Mouse (Mus musculus) CH12.LX (cell line): ENCODE data around the gene Olfr91. TPM values are rescaled to one million over a fixed set of nuclear protein-coding genes. Genes with fewer than 3 reads are reported as not detected.

ENCODE experiments used
- DNase-seq: peaks from one replicate; pipeline ENCODE4 v3.0.0-alpha.2; 2013; ENCODE audit errors: extremely low read depth
- H3K27ac ChIP-seq: 2 replicates; pipeline ENCODE4 v1.5.1; 2012; ENCODE audit warnings: low read depth, mild to moderate bottlenecking, control low read depth, moderate library complexity; ENCODE audit not compliant: insufficient read depth
- H3K27me3 ChIP-seq: replicated peaks from 2 replicates; pipeline ENCODE3; 2012; ENCODE audit warnings: inconsistent platforms
- H3K36me3 ChIP-seq, 2 experiments: replicated peaks in 1 of 2; 2 replicates each; pipeline versions ENCODE3 to v1.6.1; 2012; ENCODE audit warnings: inconsistent platforms in 1 of 2, low read length in 1 of 2, mild to moderate bottlenecking in 1 of 2, mixed read lengths in 1 of 2, moderate library complexity in 1 of 2; ENCODE audit not compliant: control insufficient read depth in 1 of 2, insufficient read depth in 1 of 2
- H3K4me1 ChIP-seq, 2 experiments: 2 replicates each; pipeline ENCODE4 v1.6.1; 2012; ENCODE audit warnings: inconsistent platforms in 1 of 2, moderate library complexity in 1 of 2; ENCODE audit not compliant: insufficient read depth in 2 of 2, control insufficient read depth in 1 of 2
- H3K4me2 ChIP-seq: 2 replicates; pipeline ENCODE4 v1.6.1; 2012; ENCODE audit warnings: low read depth, mild to moderate bottlenecking, control low read depth; ENCODE audit not compliant: poor library complexity, insufficient read depth, severe bottlenecking
- H3K4me3 ChIP-seq, 3 experiments: fragments of 150-350 bp in 1 of 3; sonication (generic) in 1 of 3; replicated peaks in 1 of 3; 2 replicates each; pipeline versions ENCODE3 to v1.5.1; 2011 to 2012; ENCODE audit warnings: low read depth in 2 of 3, low read length in 2 of 3, mild to moderate bottlenecking in 2 of 3, moderate library complexity in 2 of 3, control low read depth in 1 of 3, improper control_type of control experiment in 1 of 3, inconsistent platforms in 1 of 3, mixed read lengths in 1 of 3; ENCODE audit not compliant: poor library complexity in 1 of 3
- H3K79me2 ChIP-seq: replicated peaks from 2 replicates; pipeline ENCODE4 v1.6.1; 2012; ENCODE audit warnings: mild to moderate bottlenecking, moderate library complexity; ENCODE audit not compliant: control insufficient read depth, poor library complexity, insufficient read depth, severe bottlenecking; ENCODE audit errors: extremely low read depth
- H3K9ac ChIP-seq: 2 replicates; pipeline ENCODE4 v1.6.1; 2012; ENCODE audit warnings: low read depth, mild to moderate bottlenecking, control low read depth, moderate library complexity; ENCODE audit not compliant: insufficient read depth
- H3K9me3 ChIP-seq: replicated peaks from 2 replicates; pipeline ENCODE3; 2012; ENCODE audit warnings: low read length, inconsistent platforms, mixed read lengths
- CHD1 ChIP-seq: IDR thresholded peaks from 2 replicates; pipeline ENCODE4 v1.6.1; 2012; ENCODE audit warnings: low read depth, low read length, improper control_type of control experiment, inconsistent platforms
- CHD2 ChIP-seq: IDR thresholded peaks from 2 replicates; pipeline ENCODE4 v1.6.1; 2011; ENCODE audit warnings: low read length, improper control_type of control experiment
- CTCF ChIP-seq, 2 experiments: IDR thresholded peaks in 1 of 2; conservative IDR thresholded peaks in 1 of 2; 2 replicates each; pipeline ENCODE4 v1.5.1; 2011 to 2012; ENCODE audit warnings: low read depth in 2 of 2, low read length in 2 of 2, improper control_type of control experiment in 1 of 2, inconsistent platforms in 1 of 2, mild to moderate bottlenecking in 1 of 2, moderate library complexity in 1 of 2
- HCFC1 ChIP-seq: IDR thresholded peaks from 2 replicates; pipeline ENCODE4 v1.6.1; 2012; ENCODE audit warnings: low read depth, mild to moderate bottlenecking, inconsistent platforms, low read length, improper control_type of control experiment
- IRF4 ChIP-seq: IDR thresholded peaks from 2 replicates; pipeline ENCODE4 v1.6.1; 2014; ENCODE audit warnings: low read depth, mild to moderate bottlenecking, inconsistent platforms, low read length, improper control_type of control experiment
- MAFK ChIP-seq: IDR thresholded peaks from 2 replicates; pipeline ENCODE4 v1.6.1; 2011; ENCODE audit warnings: low read length, improper control_type of control experiment; ENCODE audit not compliant: insufficient replicate concordance
- MAX ChIP-seq: IDR thresholded peaks from 2 replicates; pipeline ENCODE4 v1.6.1; 2011; ENCODE audit warnings: low read length, improper control_type of control experiment
- MAZ ChIP-seq: IDR thresholded peaks from 2 replicates; pipeline ENCODE4 v1.6.1; 2012; ENCODE audit warnings: low read depth, mild to moderate bottlenecking, inconsistent platforms, low read length, improper control_type of control experiment, moderate library complexity
- MXI1 ChIP-seq: IDR thresholded peaks from 2 replicates; pipeline ENCODE4 v1.6.1; 2011; ENCODE audit warnings: mild to moderate bottlenecking, low read depth, low read length, improper control_type of control experiment
- MYC ChIP-seq: IDR thresholded peaks from 2 replicates; pipeline ENCODE4 v1.6.1; 2011; ENCODE audit warnings: low read depth, mild to moderate bottlenecking, improper control_type of control experiment, low read length
- NRF1 ChIP-seq: IDR thresholded peaks from 2 replicates; pipeline ENCODE4 v1.6.1; 2014; ENCODE audit warnings: low read depth, mild to moderate bottlenecking, inconsistent platforms, low read length, improper control_type of control experiment, moderate library complexity
- PAX5 ChIP-seq: IDR thresholded peaks from 2 replicates; pipeline ENCODE4 v1.6.1; 2012; ENCODE audit warnings: low read length, inconsistent platforms, mixed read lengths
- POLR2AphosphoS2 ChIP-seq: IDR thresholded peaks from 2 replicates; pipeline ENCODE4 v1.6.1; 2011; ENCODE audit warnings: low read depth, low read length, improper control_type of control experiment
- RAD21 ChIP-seq: IDR thresholded peaks from 2 replicates; pipeline ENCODE4 v1.6.1; 2011; ENCODE audit warnings: low read depth, mild to moderate bottlenecking, low read length, improper control_type of control experiment, moderate library complexity
- RCOR1 ChIP-seq: conservative IDR thresholded peaks from 2 replicates; pipeline ENCODE4 v1.6.1; 2012; ENCODE audit warnings: low read depth, mild to moderate bottlenecking, inconsistent platforms, low read length, improper control_type of control experiment
- SMC3 ChIP-seq: IDR thresholded peaks from 2 replicates; pipeline ENCODE4 v1.6.1; 2011; ENCODE audit warnings: low read depth, low read length, improper control_type of control experiment
- TCF12 ChIP-seq: IDR thresholded peaks from 2 replicates; pipeline ENCODE4 v1.6.1; 2014; ENCODE audit warnings: low read depth, mild to moderate bottlenecking, inconsistent platforms, low read length, improper control_type of control experiment
- USF2 ChIP-seq: conservative IDR thresholded peaks from 2 replicates; pipeline ENCODE4 v1.6.1; 2011; ENCODE audit warnings: low read depth, low read length, improper control_type of control experiment
- ZMIZ1 ChIP-seq: IDR thresholded peaks from 2 replicates; pipeline ENCODE4 v1.6.1; 2012; ENCODE audit warnings: low read depth, mild to moderate bottlenecking, inconsistent platforms, low read length, improper control_type of control experiment
- ZNF384 ChIP-seq: IDR thresholded peaks from 2 replicates; pipeline ENCODE4 v1.6.1; 2012; ENCODE audit warnings: low read depth, low read length, improper control_type of control experiment, inconsistent platforms
- dilution Hi-C: fragments of 300-500 bp; cut with MboI; formaldehyde crosslinking; loops from 2 replicates; pipeline ENCODE4 v1.14.3; 2020; ENCODE audit warnings: low sequenced_read_pairs; ENCODE audit not compliant: extremely low pct_unique_long_range_greater_than_20kb, extremely low pct_ligation_motif_present
- in situ Hi-C: fragments of 300-500 bp; cut with MboI; formaldehyde crosslinking; loops from 3 replicates; pipeline ENCODE4 v1.14.3; 2019; ENCODE audit warnings: low sequenced_read_pairs, low pct_ligation_motif_present, low pct_unique_long_range_greater_than_20kb, mixed read lengths
- polyA plus RNA-seq: library from polyadenylated mRNA; unstranded; fragments of >175 nt; gene quantifications from 2 replicates; pipeline ENCODE4 v1.2.1, GENCODE M21; 2012; ENCODE audit warnings: low read depth; ENCODE audit not compliant: insufficient read length
- total RNA-seq, 2 experiments: library from RNA; depleted of rRNA; stranded (reverse); fragments of 300-350 nt in 1 of 2; fragments of >200 nt in 1 of 2; gene quantifications; 2 replicates each; pipeline ENCODE4 v1.2.3; 2012 to 2014

Gene Olfr91
- total and polyA plus RNA-seq, 3 experiments: not detected

GRCm38 (mm10) chr17:37062101-37062641, 35.9 kb downstream of the Olfr91 start:
- DNase-seq: no peak
- Histone ChIP-seq H3K4me3 (no peak overlapping the region), H3K9me3 (no peaks in the 10 kb centered on the region), H3K4me1 (no peaks in the 10 kb centered on the region), H3K27me3 (no peaks in the 10 kb centered on the region), H3K36me3 (peaks cover 9 to 75% of the 10 kb centered on the region in 2 experiments), H3K79me2 (no peaks in the 10 kb centered on the region), H3K9ac (no peak overlapping the region), H3K4me2 (no peak overlapping the region), H3K27ac (no peak overlapping the region)
- TF ChIP-seq NRF1: no peak
- no peak for TF ChIP-seq ZNF384
- TF ChIP-seq RCOR1: no peak
- no peak for TF ChIP-seq PAX5
- TF ChIP-seq POLR2AphosphoS2: no peak
- no peak for TF ChIP-seq CHD1
- TF ChIP-seq IRF4: no peak
- TF ChIP-seq MAFK: no peak
- TF ChIP-seq MAX: no peak
- TF ChIP-seq MAZ: no peak
- TF ChIP-seq HCFC1: no peak
- dilution Hi-C loops (no loop called here), in situ Hi-C loops (loop anchor here (10.0 kb wide), 1 partner anchor 167 kb away; the partner anchor contains the start of genes Trim31 and Trim40)

- H3K9me3 ChIP-seq: no peaks in the 10 kb centered on the region
- H3K79me2 ChIP-seq: no peaks in the 10 kb centered on the region
- H3K36me3 ChIP-seq: peaks cover 13 to 75% of the 10 kb centered on the region in 2 experiments
- no peak overlapping the region for H3K9ac ChIP-seq
- dilution Hi-C loops (no loop called here), in situ Hi-C loops (loop anchor here (10.0 kb wide), 1 partner anchor 167 kb away; the partner anchor contains the start of genes Trim31 and Trim40)
- H3K4me3 ChIP-seq: no peak overlapping the region
- no peak for DNase-seq
- no peaks in the 10 kb centered on the region for H3K27me3 ChIP-seq
- H3K4me2 ChIP-seq: no peak overlapping the region
- no peak for TF ChIP-seq ZMIZ1
- TF ChIP-seq MYC: no peak
- no peak for TF ChIP-seq MXI1
- TF ChIP-seq PAX5: no peak
- TF ChIP-seq SMC3: no peak
- TF ChIP-seq TCF12: no peak
- no peak for TF ChIP-seq USF2
- TF ChIP-seq RAD21: no peak
- no peak for TF ChIP-seq CTCF (conservative IDR thresholded peaks at IDR 0.05 in 1 of 2, IDR thresholded peaks at IDR 0.05 in 1 of 2; ENCODE audit: low read depth in 2 of 2, low read length in 2 of 2)
- TF ChIP-seq CHD2: no peak
- H3K4me1 ChIP-seq: no peaks in the 10 kb centered on the region
- no peak overlapping the region for H3K27ac ChIP-seq
Observed at GRCm38 (mm10) chr17:37061435-37061834, 36.6 kb downstream of the Olfr91 start.
